Mouse (Mus musculus) naive thymus-derived CD4-positive, alpha-beta T cell, adult 2 months (primary cell): ENCODE results near the gene Enc1.
"Not testable (repeated sequence)": the region's sequence is repeated elsewhere in the genome, so short reads cannot be mapped to it uniquely, and the experiment has no call there.

Experiments
- DNase-seq: peaks from one replicate; pipeline ENCODE4 v3.0.0-alpha.2; 2011; ENCODE audit warnings: low read depth

Gene Enc1

GRCm38 (mm10) chr13:97251736-97252135, 10.8 kb downstream of the Enc1 start:
- DNase-seq = no peak

- no peak for DNase-seq
Observed at GRCm38 (mm10) chr13:97252469-97252868, 11.6 kb downstream of the Enc1 start.

- DNase-seq = no peak
Observed at GRCm38 (mm10) chr13:97253418-97253981, 12.6 kb downstream of the Enc1 start.

GRCm38 (mm10) chr13:97253994-97254393, 13.1 kb downstream of the Enc1 start:
- no peak for DNase-seq

- DNase-seq = no peak
Observed at GRCm38 (mm10) chr13:97254564-97255164, 13.8 kb downstream of the Enc1 start.

GRCm38 (mm10) chr13:97255976-97256848, 15.3 kb downstream of the Enc1 start:
- no peak for DNase-seq

- no peak for DNase-seq
Observed at GRCm38 (mm10) chr13:97256849-97257379, 16.0 kb downstream of the Enc1 start.

GRCm38 (mm10) chr13:97259271-97259670, 18.4 kb downstream of the Enc1 start:
- no peak for DNase-seq

GRCm38 (mm10) chr13:97260456-97261180, 19.7 kb downstream of the Enc1 start:
- no peak for DNase-seq

- DNase-seq = no peak
Observed at GRCm38 (mm10) chr13:97261549-97261948, 20.6 kb downstream of the Enc1 start.

GRCm38 (mm10) chr13:97262676-97263075, 21.8 kb downstream of the Enc1 start:
- DNase-seq = no peak

- DNase-seq = not testable (repeated sequence)
Observed at GRCm38 (mm10) chr13:97265534-97265933, 24.6 kb downstream of the Enc1 start.

- DNase-seq = no peak
Observed at GRCm38 (mm10) chr13:97270723-97271122, 29.8 kb downstream of the Enc1 start.

GRCm38 (mm10) chr13:97271641-97272040, 30.7 kb downstream of the Enc1 start:
- no peak for DNase-seq

- no peak for DNase-seq
Observed at GRCm38 (mm10) chr13:97274757-97275156, 33.9 kb downstream of the Enc1 start.

- no peak for DNase-seq
Observed at GRCm38 (mm10) chr13:97275482-97275881, 34.6 kb downstream of the Enc1 start.

- DNase-seq = no peak
Observed at GRCm38 (mm10) chr13:97282051-97282910, 41.4 kb downstream of the Enc1 start.

GRCm38 (mm10) chr13:97282911-97283281, 42.0 kb downstream of the Enc1 start:
- DNase-seq = no peak

GRCm38 (mm10) chr13:97287046-97287445, 46.1 kb downstream of the Enc1 start:
- DNase-seq = peak; percentile 67

- no peak for DNase-seq
Observed at GRCm38 (mm10) chr13:97290747-97291146, 49.8 kb downstream of the Enc1 start.

- no peak for DNase-seq
Observed at GRCm38 (mm10) chr13:97291354-97291753, 50.4 kb downstream of the Enc1 start.
